Mouse (Mus musculus) T-helper 2 cell (primary cell): ENCODE results near the gene Emd.

Experiments
- in situ Hi-C: fragments of 300-600 bp; cut with MboI, MseI; formaldehyde crosslinking; loops from one replicate; pipeline ENCODE4 v1.15.1; 2025; ENCODE audit warnings: high pct_unique_total_duplicates

Gene Emd

GRCm38 (mm10) chrX:74273422-74274322 lies 19.2 kb downstream of the Emd start:
- in situ Hi-C loops = no loop called here

GRCm38 (mm10) chrX:74277916-74278315 lies 23.4 kb downstream of the Emd start:
- in situ Hi-C loops = no loop called here

GRCm38 (mm10) chrX:74281041-74281731 lies 26.7 kb downstream of the Emd start:
- in situ Hi-C loops = no loop called here

GRCm38 (mm10) chrX:74281732-74282394 lies 27.4 kb downstream of the Emd start, which contains the start of the genes Taz and Dnase1l1:
Gene Taz, plus strand, starts transcription at chrX:74281912.
Gene Dnase1l1, minus strand, starts transcription at chrX:74282337.
- in situ Hi-C loops = no loop called here

- in situ Hi-C loops = no loop called here
These were observed 28.1 kb downstream of the Emd start for GRCm38 (mm10) chrX:74282395-74283091.

- in situ Hi-C loops = no loop called here
These were observed 28.6 kb downstream of the Emd start for GRCm38 (mm10) chrX:74283092-74283437.

- in situ Hi-C loops = no loop called here
These were observed 38.9 kb downstream of the Emd start for GRCm38 (mm10) chrX:74293431-74293830.

- in situ Hi-C loops = no loop called here
These were observed 42.3 kb downstream of the Emd start, which contains the start of gene Atp6ap1 for GRCm38 (mm10) chrX:74296538-74297448. Gene Atp6ap1, plus strand, starts transcription at chrX:74297097.

- in situ Hi-C loops = no loop called here
These were observed 43.9 kb downstream of the Emd start for GRCm38 (mm10) chrX:74298348-74298747.

GRCm38 (mm10) chrX:74299721-74300120 lies 45.2 kb downstream of the Emd start:
- in situ Hi-C loops = no loop called here

- in situ Hi-C loops = no loop called here
These were observed 50.6 kb downstream of the Emd start, which contains the start of gene Gdi1 for GRCm38 (mm10) chrX:74304867-74305700. Gene Gdi1, plus strand, starts transcription at chrX:74304998.
